Comparison of ENCODE assay signal across 20 mouse cellular contexts in genomic region chr10:29693009-29693935, GRCm38 (mm10).
DNase-seq lines count a peak whose midpoint lies in the region; ATAC-seq and TF ChIP-seq lines count a peak whose summit lies in the region.
"Had no signal": no experiment of that assay in that cellular context is flagged by ENCODE, and none has a peak within 500 bp of the region (broad histone marks: within the 10 kb centered on the region; RNA-seq: fewer than 3 reads in every experiment).

No protein-coding gene starts in this region.

- H3K4me1 ChIP-seq in G1E (ENCODE audit: insufficient read depth, low read depth, low read length), result peaks cover 35% of the 10 kb centered on the region
- H3K4me1 ChIP-seq in hindbrain, embryonic 14.5 days (replicated peaks; ENCODE audit: control insufficient read depth, insufficient read depth, low read length), result no peaks in the 10 kb centered on the region
- H3K4me1 ChIP-seq: forebrain, embryonic 12.5 days; heart, embryonic 15.5 days; hindbrain, embryonic 10.5 days; kidney, embryonic 15.5 days had no signal

- TF ChIP-seq CTCF in G1E (IDR thresholded peaks at IDR 0.05; ENCODE audit: low read depth, low read length), result no peak

- intact Hi-C loops in gastrocnemius, postnatal 14 days (cut with DNase I; ENCODE audit: low total_unique reads), result no loop called here

- H3K9ac ChIP-seq in hindbrain, embryonic 14.5 days, result no peak overlapping the region
- H3K9ac ChIP-seq: forebrain, embryonic 12.5 days; heart, embryonic 15.5 days; kidney, embryonic 15.5 days had no signal

- H3K36me3 ChIP-seq in G1E (replicated peaks), result no peaks in the 10 kb centered on the region
- no peaks in the 10 kb centered on the region for H3K36me3 ChIP-seq in hindbrain, embryonic 14.5 days (replicated peaks; ENCODE audit: control insufficient read depth, insufficient read depth)
- H3K36me3 ChIP-seq: forebrain, embryonic 12.5 days; heart, embryonic 15.5 days; hindbrain, embryonic 10.5 days; kidney, embryonic 15.5 days had no signal

- 84% methylated on average over 15 of the region's 15 CpGs for WGBS in hindbrain, embryonic 14.5 days

- ATAC-seq in G1E (ENCODE audit: extremely low read depth, insufficient number of reproducible peaks, low FRiP score, poor library complexity, severe bottlenecking), result peak; percentile 92
- ATAC-seq in megakaryocyte, adult 5-6 weeks (ENCODE audit: poor library complexity, severe bottlenecking), result peak; percentile 45
- no peak for ATAC-seq in hindbrain, embryonic 14.5 days (ENCODE audit: low FRiP score)
- ATAC-seq: CD4-positive, CD25-positive, alpha-beta regulatory T cell, adult 4 months; inflammation-experienced regulatory T-cells, adult 6 months had no signal

- no peak overlapping the region for H3K4me2 ChIP-seq in hindbrain, embryonic 14.5 days (replicated peaks)
- H3K4me2 ChIP-seq: forebrain, embryonic 12.5 days; heart, embryonic 15.5 days; kidney, embryonic 15.5 days had no signal

- DNase-seq in G1E (ENCODE audit: low spot score), result peak; percentile 40
- peak; percentile 6 for DNase-seq in R1 (ENCODE audit: low read depth, low spot score)
- peak; percentile 33 for DNase-seq in liver
- DNase-seq in hindbrain, embryonic 14.5 days (ENCODE audit: low spot score), result no peak
- no peak for DNase-seq in spleen, adult 18-20 months
- no peak for DNase-seq in gastrocnemius, postnatal 14 days
- DNase-seq: adrenal gland, adult 8-10 months; cerebellum, adult 8-10 months; gastrocnemius, postnatal 10 days; left cerebral cortex, postnatal 4 days; lung, adult 18-20 months; midbrain, embryonic 14.5 days; right cerebral cortex, adult 18-20 months had no signal

- no peaks in the 10 kb centered on the region for H3K9me3 ChIP-seq in G1E (replicated peaks)
- no peaks in the 10 kb centered on the region for H3K9me3 ChIP-seq in hindbrain, embryonic 14.5 days (ENCODE audit: control insufficient read depth, low read length)
- H3K9me3 ChIP-seq: forebrain, embryonic 12.5 days; heart, embryonic 15.5 days; hindbrain, embryonic 10.5 days; kidney, embryonic 15.5 days had no signal

- H3K4me3 ChIP-seq in G1E (ENCODE audit: low read depth, low read length), result peak overlapping the region; percentile 61; the same call in 1 of the 2 replicates
- no peak overlapping the region for H3K4me3 ChIP-seq in hindbrain, embryonic 14.5 days (replicated peaks; ENCODE audit: low read length)
- H3K4me3 ChIP-seq: forebrain, embryonic 12.5 days; heart, embryonic 15.5 days; hindbrain, embryonic 10.5 days; kidney, embryonic 15.5 days had no signal

- no peak overlapping the region for H3K27ac ChIP-seq in hindbrain, embryonic 14.5 days
- H3K27ac ChIP-seq: forebrain, embryonic 12.5 days; heart, embryonic 15.5 days; hindbrain, embryonic 10.5 days; kidney, embryonic 15.5 days had no signal

- H3K27me3 ChIP-seq in G1E (ENCODE audit: insufficient read depth, low read length), result no peaks in the 10 kb centered on the region
- no peaks in the 10 kb centered on the region for H3K27me3 ChIP-seq in hindbrain, embryonic 14.5 days (ENCODE audit: control insufficient read depth, insufficient read depth, low read length)
- H3K27me3 ChIP-seq: forebrain, embryonic 12.5 days; heart, embryonic 15.5 days; kidney, embryonic 15.5 days had no signal

Comparison
In these comparisons a context has a peak if more than half of its experiments do, and no peak if none do; other contexts are left out.
1. DNase-seq: peak in G1E (single experiment), R1 (single experiment) and liver (single experiment); none in hindbrain, embryonic 14.5 days (single experiment), spleen, adult 18-20 months (0 of 2) and gastrocnemius, postnatal 14 days (single experiment).